Comparison of ENCODE assay signal across 8 mouse cellular contexts in the genomic region with DNA sequence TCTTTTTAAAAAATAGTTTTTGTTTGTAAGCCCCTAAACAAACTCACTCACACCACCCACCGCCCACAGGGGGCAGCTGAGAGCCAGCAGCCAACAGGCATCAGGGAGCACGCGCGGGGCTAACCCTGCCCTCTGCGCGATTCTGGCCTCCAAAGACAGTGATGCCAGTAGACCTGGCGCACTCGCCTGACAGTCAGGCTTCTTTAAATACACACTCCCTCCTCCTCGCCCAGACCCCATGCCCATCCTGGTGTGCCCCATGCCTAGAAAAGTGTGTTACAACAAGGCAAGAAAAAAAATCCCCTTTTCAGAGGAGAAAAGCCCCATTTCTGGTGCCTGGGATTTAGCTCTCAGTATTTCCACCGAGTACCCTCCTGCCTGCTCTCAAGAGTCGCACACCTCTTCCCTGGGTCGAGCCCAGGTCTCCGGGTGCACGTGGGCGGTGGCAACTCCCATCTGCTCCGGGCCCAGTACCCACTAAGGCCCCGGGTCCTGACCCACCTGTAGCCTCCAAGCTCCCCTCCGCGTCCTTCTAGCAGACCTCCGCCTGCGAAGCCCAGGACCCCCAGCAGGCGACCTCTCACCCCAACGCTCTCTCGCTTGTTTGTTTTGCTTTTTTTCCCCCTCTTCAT. TPM values are rescaled to one million over a fixed set of nuclear protein-coding genes. Genes with fewer than 3 reads are reported as not detected.
DNase-seq lines count a peak whose midpoint lies in the region; ATAC-seq and TF ChIP-seq lines count a peak whose summit lies in the region.

No protein-coding gene starts in this region.

- peaks cover 23% of the 10 kb centered on the region for H3K4me1 ChIP-seq in embryonic facial prominence, embryonic 13.5 days
- H3K4me1 ChIP-seq in heart, embryonic 10.5 days = peaks cover 11% of the 10 kb centered on the region; the same call in 1 of the 2 replicates
- no peaks in the 10 kb centered on the region; the same call in 1 of the 2 replicates for H3K4me1 ChIP-seq in kidney, adult 2 months (ENCODE audit: control insufficient read depth, insufficient read depth, low read length)
- H3K4me1 ChIP-seq in lung, adult 2 months (ENCODE audit: control insufficient read depth, insufficient read depth, low read length) = 0 out of 2 replicates have a peak, but pooled peaks cover 5% of the 10 kb centered on the region
- H3K4me1 ChIP-seq in neural tube, embryonic 12.5 days = peaks cover 15% of the 10 kb centered on the region

- H3K4me2 ChIP-seq in embryonic facial prominence, embryonic 13.5 days = peak overlapping the region; percentile 98
- peak overlapping the region; percentile 99 for H3K4me2 ChIP-seq in neural tube, embryonic 12.5 days (replicated peaks)

- H3K27ac ChIP-seq in embryonic facial prominence, embryonic 13.5 days = no peak overlapping the region
- peak overlapping the region; percentile 82 for H3K27ac ChIP-seq in heart, embryonic 10.5 days
- no peak overlapping the region for H3K27ac ChIP-seq in kidney, adult 2 months (ENCODE audit: insufficient read depth, low read depth, low read length)
- no peak overlapping the region for H3K27ac ChIP-seq in neural tube, embryonic 12.5 days

- no peak for TF ChIP-seq POLR2A in kidney, adult 2 months (IDR thresholded peaks at IDR 0.05; ENCODE audit: low read depth, low read length)
- TF ChIP-seq POLR2A in lung, adult 2 months (IDR thresholded peaks at IDR 0.05; ENCODE audit: borderline replicate concordance, extremely low read depth, low read depth, low read length) = peak; percentile 62; the same call in 1 of the 2 replicates

- H3K36me3 ChIP-seq in embryonic facial prominence, embryonic 13.5 days = no peaks in the 10 kb centered on the region
- no peaks in the 10 kb centered on the region for H3K36me3 ChIP-seq in heart, embryonic 10.5 days
- no peaks in the 10 kb centered on the region for H3K36me3 ChIP-seq in kidney, adult 2 months (ENCODE audit: control insufficient read depth, insufficient read depth, low read length)
- no peaks in the 10 kb centered on the region for H3K36me3 ChIP-seq in neural tube, embryonic 12.5 days

- WGBS in embryonic facial prominence, embryonic 13.5 days = 1% methylated on average over 24 of the region's 24 CpGs
- 1% methylated on average over 24 of the region's 24 CpGs for WGBS in heart, embryonic 10.5 days
- 2% methylated on average over 24 of the region's 24 CpGs for WGBS in kidney, adult 2 months
- WGBS in lung, adult 2 months = 3% methylated on average over 24 of the region's 24 CpGs
- whole genome bisulfite sequencing in neural tube, embryonic 12.5 days = under 1% methylated on average over 24 of the region's 24 CpGs

- H3K4me3 ChIP-seq in embryonic facial prominence, embryonic 13.5 days = peak overlapping the region; percentile 69
- peak overlapping the region; percentile 80 for H3K4me3 ChIP-seq in heart, embryonic 10.5 days
- peak overlapping the region; percentile 70 for H3K4me3 ChIP-seq in kidney, adult 2 months (ENCODE audit: insufficient read depth, low read depth, low read length)
- peak overlapping the region; percentile 56 for H3K4me3 ChIP-seq in lung, adult 2 months (replicated peaks; ENCODE audit: extremely low read depth, low read depth, low read length)
- peak overlapping the region; percentile 56 for H3K4me3 ChIP-seq in neural tube, embryonic 12.5 days

- H3K27me3 ChIP-seq in embryonic facial prominence, embryonic 13.5 days = peaks cover 30% of the 10 kb centered on the region
- peaks cover 32% of the 10 kb centered on the region for H3K27me3 ChIP-seq in heart, embryonic 10.5 days (ENCODE audit: insufficient read depth, poor library complexity, severe bottlenecking)
- H3K27me3 ChIP-seq in kidney, adult 2 months (replicated peaks; ENCODE audit: control insufficient read depth, insufficient read depth, low read length) = no peaks in the 10 kb centered on the region
- H3K27me3 ChIP-seq in neural tube, embryonic 12.5 days (replicated peaks) = peaks cover 27% of the 10 kb centered on the region

- ATAC-seq in embryonic facial prominence, embryonic 13.5 days (ENCODE audit: insufficient number of reproducible peaks, insufficient read depth, low FRiP score, low TSS enrichment, low read depth) = 0 out of 2 replicates have a peak, but pooled peaks have one; percentile 53
- peak; percentile 45; the same call in 1 of the 2 replicates for ATAC-seq in neural tube, embryonic 12.5 days (ENCODE audit: low FRiP score, low read depth)

- DNase-seq in 416B (ENCODE audit: low read depth) (peak; percentile 77), R1 (ENCODE audit: low read depth, low spot score) (peak; percentile 72)
- DNase-seq in heart, embryonic 10.5 days (ENCODE audit: low spot score) = peak; percentile 85
- peak; percentile 58 for DNase-seq in kidney, adult 2 months
- DNase-seq in lung, adult 2 months = peak; percentile 45
- peak; percentile 69 to 79 for DNase-seq in thymus, adult 18-20 months

- peak overlapping the region; percentile 79 for H3K9ac ChIP-seq in embryonic facial prominence, embryonic 13.5 days
- peak overlapping the region; percentile 53 for H3K9ac ChIP-seq in neural tube, embryonic 12.5 days

- TF ChIP-seq CTCF in kidney, adult 2 months (conservative IDR thresholded peaks at IDR 0.05; ENCODE audit: insufficient read depth, insufficient read length, low read depth, low read length) = peak; percentile 42
- peak; percentile 51 for TF ChIP-seq CTCF in lung, adult 2 months (IDR thresholded peaks at IDR 0.05; ENCODE audit: insufficient read depth, low read length)

- H3K9me3 ChIP-seq in embryonic facial prominence, embryonic 13.5 days = no peaks in the 10 kb centered on the region
- H3K9me3 ChIP-seq in heart, embryonic 10.5 days = no peaks in the 10 kb centered on the region
- no peaks in the 10 kb centered on the region for H3K9me3 ChIP-seq in neural tube, embryonic 12.5 days

RNA-seq across cellular contexts. Expression of gene Rftn1, which starts 1.0 kb away (rescaled TPM):
- 15.8 and 20.3 TPM in 2 replicates for polyA plus RNA-seq in embryonic facial prominence, embryonic 13.5 days (2015; fragmentation: Nextera tagmentation; extraction: Ambion mirVana)
- 9.2 and 10.9 TPM in 2 replicates for polyA plus RNA-seq in heart, embryonic 10.5 days (2016; fragmentation: Nextera tagmentation; extraction: Ambion mirVana)
- 14.6 and 18.6 TPM in 2 replicates for polyA plus RNA-seq in kidney, adult 2 months (2012; rRNA removed)
- polyA plus RNA-seq in lung, adult 2 months (2012; rRNA removed) = 32.4 and 49.5 TPM in 2 replicates
- 11.0 and 14.3 TPM in 2 replicates for polyA plus RNA-seq in neural tube, embryonic 12.5 days (2016; fragmentation: Nextera tagmentation; extraction: Ambion mirVana)
